Mouse (Mus musculus): ENCODE results near the gene Ythdf1. TPM values are rescaled to one million over a fixed set of nuclear protein-coding genes. Genes with fewer than 3 reads are reported as not detected.

Ythdf1 gene
- 37.8 TPM for polyA plus RNA-seq (2014; fragmentation: Illumina TruSeq; extraction: RNeasy Lipid Tissue Mini Kit (QIAGEN cat#74804); ENCODE audit: low read depth, low replicate concordance)

DNA sequence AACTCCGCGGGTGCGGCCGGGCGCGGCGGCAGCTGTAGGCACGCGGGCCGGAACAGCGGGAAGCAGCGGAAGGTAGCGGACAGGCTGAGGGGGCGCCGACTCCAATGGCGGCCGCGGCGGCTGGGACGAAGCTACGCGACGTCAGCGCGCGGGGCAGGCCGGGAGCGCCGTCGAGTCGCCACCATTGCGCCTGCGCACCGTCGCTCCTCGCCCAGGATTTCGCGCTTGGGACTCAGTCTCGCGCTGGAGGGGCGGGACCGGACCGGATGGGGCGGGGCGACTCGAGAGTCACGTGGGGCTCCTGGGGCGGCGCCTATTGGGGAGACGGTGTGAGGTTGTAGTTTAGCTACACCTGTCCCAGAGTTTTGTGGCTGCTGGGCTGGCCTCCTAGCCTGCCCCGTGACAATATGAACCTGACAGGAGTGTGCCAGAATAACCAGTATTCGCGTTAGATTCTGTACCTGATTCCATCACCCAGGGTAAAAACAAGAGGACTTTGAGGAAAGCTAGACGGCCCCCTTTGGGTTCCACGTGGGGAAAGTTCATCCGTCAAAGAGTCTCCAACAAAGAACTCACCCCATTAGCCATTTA lies at the start of gene Ythdf1:
TSS of gene Ythdf1 (minus strand) at position 140 of the 591 bp plus-strand sequence.

DNA sequence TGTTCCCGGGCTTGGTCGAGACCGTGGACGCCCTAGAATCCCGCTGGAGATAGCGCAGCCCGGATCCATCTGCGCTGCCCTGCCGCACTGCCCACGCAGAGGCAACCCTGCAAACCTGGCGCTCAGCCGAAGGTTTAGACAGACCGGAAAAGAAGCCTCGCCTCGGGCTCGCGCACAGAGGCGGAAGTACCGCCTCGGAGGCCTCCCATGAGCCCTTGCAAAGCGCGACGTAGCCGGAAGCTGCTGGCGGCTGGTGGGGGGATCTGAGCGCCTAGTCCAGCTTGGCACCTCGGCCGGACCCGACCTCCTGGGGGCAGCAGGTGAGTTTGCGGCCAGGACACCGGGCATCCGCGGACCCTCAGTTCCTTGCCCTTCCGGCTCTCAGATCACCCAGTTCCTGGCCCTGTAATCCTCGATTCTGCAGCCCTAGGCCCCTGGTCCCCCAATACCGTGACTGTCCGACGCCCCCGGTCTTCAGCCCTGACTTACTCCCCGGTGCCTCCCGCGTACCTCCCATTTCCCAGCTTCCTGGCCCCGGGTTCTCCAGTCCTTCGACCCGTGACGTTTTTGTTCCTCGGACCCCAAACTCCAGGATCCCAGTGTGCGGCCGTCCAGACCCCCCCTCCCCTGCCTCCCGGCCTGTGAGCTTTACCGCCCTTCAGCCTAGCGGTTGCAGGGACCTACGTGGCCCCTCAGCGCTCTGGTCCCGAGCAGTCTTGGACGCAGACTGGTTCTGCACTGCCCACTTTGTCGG lies 46.4 kb upstream of the Ythdf1 start, which contains the start of gene Arfgap1:
TSS of gene Arfgap1 (plus strand) at position 216 of the 754 bp plus-strand sequence.

GRCm38 (mm10) chr2:180954061-180955047 lies 33.6 kb upstream of the Ythdf1 start, which contains the start of gene Nkain4:
TSS of gene Nkain4 (minus strand) at chr2:180954699.

DNA sequence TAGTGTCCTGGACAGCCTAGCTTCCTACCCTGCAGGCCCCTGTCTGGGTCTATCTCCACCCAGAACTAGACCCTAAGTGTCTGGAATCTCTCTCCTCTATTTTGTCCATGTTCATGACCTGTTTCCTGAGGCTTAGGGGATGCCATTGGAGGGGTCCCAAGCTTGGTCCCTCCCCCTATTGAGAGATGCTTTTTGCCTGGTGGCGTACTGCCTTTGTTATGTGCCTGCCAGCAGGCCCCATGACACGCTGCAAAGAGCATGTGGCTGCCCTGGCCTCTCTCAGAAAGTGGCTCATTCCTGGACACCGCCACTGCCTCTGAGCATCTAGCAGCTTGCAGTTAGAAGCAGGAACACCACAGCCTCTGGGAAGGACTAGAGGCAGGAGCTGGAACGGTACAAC lies 8.0 kb upstream of the Ythdf1 start, which contains the start of gene Birc7:
TSS of gene Birc7 (plus strand) at position 301 of the 400 bp plus-strand sequence.

Other genes starting within 250 kb of the Ythdf1 start
- 46.3 TPM for gene Dido1, start 210.9 kb downstream of the Ythdf1 start, polyA plus RNA-seq (2014; fragmentation: Illumina TruSeq; extraction: RNeasy Lipid Tissue Mini Kit (QIAGEN cat#74804); ENCODE audit: low read depth, low replicate concordance)
- gene Gid8, start 210.8 kb downstream of the Ythdf1 start, polyA plus RNA-seq (2014; fragmentation: Illumina TruSeq; extraction: RNeasy Lipid Tissue Mini Kit (QIAGEN cat#74804); ENCODE audit: low read depth, low replicate concordance), result 50.2 TPM
- gene Slc17a9, start 195.7 kb downstream of the Ythdf1 start, polyA plus RNA-seq (2014; fragmentation: Illumina TruSeq; extraction: RNeasy Lipid Tissue Mini Kit (QIAGEN cat#74804); ENCODE audit: low read depth, low replicate concordance), result 102 TPM
- gene Bhlhe23, start 144.0 kb downstream of the Ythdf1 start, polyA plus RNA-seq (2014; fragmentation: Illumina TruSeq; extraction: RNeasy Lipid Tissue Mini Kit (QIAGEN cat#74804); ENCODE audit: low read depth, low replicate concordance), result not detected
- not detected for gene Birc7, start 8.1 kb upstream of the Ythdf1 start, polyA plus RNA-seq (2014; fragmentation: Illumina TruSeq; extraction: RNeasy Lipid Tissue Mini Kit (QIAGEN cat#74804); ENCODE audit: low read depth, low replicate concordance)
- 17.3 TPM for gene Nkain4, start 33.8 kb upstream of the Ythdf1 start, polyA plus RNA-seq (2014; fragmentation: Illumina TruSeq; extraction: RNeasy Lipid Tissue Mini Kit (QIAGEN cat#74804); ENCODE audit: low read depth, low replicate concordance)
- 84.0 TPM for gene Arfgap1, start 46.3 kb upstream of the Ythdf1 start, polyA plus RNA-seq (2014; fragmentation: Illumina TruSeq; extraction: RNeasy Lipid Tissue Mini Kit (QIAGEN cat#74804); ENCODE audit: low read depth, low replicate concordance)
- 3.1 TPM for gene Col20a1, start 65.6 kb upstream of the Ythdf1 start, polyA plus RNA-seq (2014; fragmentation: Illumina TruSeq; extraction: RNeasy Lipid Tissue Mini Kit (QIAGEN cat#74804); ENCODE audit: low read depth, low replicate concordance)
- not detected for gene Chrna4, start 122.6 kb upstream of the Ythdf1 start, polyA plus RNA-seq (2014; fragmentation: Illumina TruSeq; extraction: RNeasy Lipid Tissue Mini Kit (QIAGEN cat#74804); ENCODE audit: low read depth, low replicate concordance)
- 0.16 TPM for gene Kcnq2, start 214.4 kb upstream of the Ythdf1 start, polyA plus RNA-seq (2014; fragmentation: Illumina TruSeq; extraction: RNeasy Lipid Tissue Mini Kit (QIAGEN cat#74804); ENCODE audit: low read depth, low replicate concordance)
- not detected for gene Eef1a2, start 236.1 kb upstream of the Ythdf1 start, polyA plus RNA-seq (2014; fragmentation: Illumina TruSeq; extraction: RNeasy Lipid Tissue Mini Kit (QIAGEN cat#74804); ENCODE audit: low read depth, low replicate concordance)

All from adipose tissue, adult 10 weeks (tissue).